Mouse (Mus musculus) lung, embryonic 14.5 days (tissue): ENCODE results near the gene Ndufb7. TPM values are rescaled to one million over a fixed set of nuclear protein-coding genes. Genes with fewer than 3 reads are reported as not detected.

ENCODE experiments used
- ATAC-seq: fragments of 200-750 bp; cut with Nextera tagmentation; 2 replicates; pipeline ENCODE4 v1.8.0; 2017; ENCODE audit warnings: mild to moderate bottlenecking, moderate TSS enrichment, moderate library complexity; ENCODE audit not compliant: insufficient read depth
- DNase-seq: peaks from one replicate; pipeline ENCODE4 v3.0.0-alpha.2; 2015
- H3K27ac ChIP-seq: fragments of 300-500 bp; sonication (generic); 2 replicates; pipeline ENCODE4 v1.5.1; 2014; ENCODE audit warnings: low read depth, mild to moderate bottlenecking, moderate library complexity
- H3K27me3 ChIP-seq: fragments of 300-500 bp; sonication (generic); 2 replicates; pipeline ENCODE4 v1.6.1; 2014; ENCODE audit warnings: low read length, control low read depth; ENCODE audit not compliant: insufficient read depth
- H3K36me3 ChIP-seq: fragments of 300-500 bp; sonication (generic); 2 replicates; pipeline ENCODE4 v1.6.1; 2014; ENCODE audit warnings: control low read depth; ENCODE audit not compliant: insufficient read depth
- H3K4me1 ChIP-seq: fragments of 300-500 bp; sonication (generic); 2 replicates; pipeline ENCODE4 v1.6.1; 2014; ENCODE audit warnings: antibody characterized with exemption, control low read depth; ENCODE audit not compliant: insufficient read depth
- H3K4me2 ChIP-seq: fragments of 300-500 bp; sonication (generic); 2 replicates; pipeline ENCODE4 v1.6.1; 2014; ENCODE audit warnings: mild to moderate bottlenecking
- H3K4me3 ChIP-seq: fragments of 300-500 bp; sonication (generic); 2 replicates; pipeline ENCODE4 v1.5.1; 2014; ENCODE audit warnings: low read depth, low read length
- H3K9ac ChIP-seq: fragments of 300-500 bp; sonication (generic); 2 replicates; pipeline ENCODE4 v1.6.1; 2014
- H3K9me3 ChIP-seq: fragments of 300-500 bp; sonication (generic); 2 replicates; pipeline ENCODE4 v1.6.1; 2016; ENCODE audit warnings: low read depth, low read length, control low read depth
- CTCF ChIP-seq: IDR thresholded peaks from 2 replicates; pipeline ENCODE4 v1.5.1; 2016; ENCODE audit warnings: antibody characterized with exemption, low read depth
- WGBS: fragments of 180-500 bp; shearing (Covaris S2); extraction: QIAGEN DNeasy Blood & Tissue Kit; methylation state at CpG from one replicate; pipeline ENCODE4 v1.1.7; 2014; 5-methylcytosine and 5-hydroxymethylcytosine counted together
- polyA plus RNA-seq: library from polyadenylated mRNA; unstranded; fragments of >200 nt; fragmentation: Nextera tagmentation; extraction: Ambion mirVana; gene quantifications from 2 replicates; pipeline ENCODE4 v1.2.1, GENCODE M21; 2014

Ndufb7 gene
- polyA plus RNA-seq, 1 experiment from 2014 or later: 362 TPM

DNA sequence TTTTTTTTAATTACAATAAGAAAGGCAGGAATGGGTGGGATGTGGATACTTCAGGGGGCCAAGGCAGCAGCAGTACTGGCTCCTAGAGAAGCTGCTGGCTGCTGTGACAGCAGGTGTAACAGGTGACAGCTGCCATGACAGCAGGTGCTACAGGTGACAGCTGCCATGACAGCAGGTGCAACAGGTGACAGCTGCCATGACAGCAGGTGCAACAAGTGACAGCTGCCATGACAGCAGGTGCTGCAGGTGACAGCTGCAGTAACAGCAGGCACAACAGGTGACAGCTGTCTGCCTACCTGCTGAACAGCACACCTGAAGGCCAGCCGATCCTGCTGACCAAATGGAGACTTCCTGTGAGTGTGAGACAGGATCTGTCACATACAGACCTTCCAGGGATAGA is 18.3 kb downstream of the Ndufb7 start:
- Histone ChIP-seq H3K9me3 (no peaks in the 10 kb centered on the region), H3K27ac (no peak overlapping the region), H3K4me2 (no peak overlapping the region), H3K4me1 (no peaks in the 10 kb centered on the region), H3K27me3 (no peaks in the 10 kb centered on the region), H3K4me3 (no peak overlapping the region), H3K9ac (no peak overlapping the region), H3K36me3 (peaks cover 29% of the 10 kb centered on the region)
- ATAC-seq (no peak), DNase-seq (no peak)
- no peak for TF ChIP-seq CTCF
- WGBS: 81% methylated on average over 1 of the region's 1 CpGs

DNA sequence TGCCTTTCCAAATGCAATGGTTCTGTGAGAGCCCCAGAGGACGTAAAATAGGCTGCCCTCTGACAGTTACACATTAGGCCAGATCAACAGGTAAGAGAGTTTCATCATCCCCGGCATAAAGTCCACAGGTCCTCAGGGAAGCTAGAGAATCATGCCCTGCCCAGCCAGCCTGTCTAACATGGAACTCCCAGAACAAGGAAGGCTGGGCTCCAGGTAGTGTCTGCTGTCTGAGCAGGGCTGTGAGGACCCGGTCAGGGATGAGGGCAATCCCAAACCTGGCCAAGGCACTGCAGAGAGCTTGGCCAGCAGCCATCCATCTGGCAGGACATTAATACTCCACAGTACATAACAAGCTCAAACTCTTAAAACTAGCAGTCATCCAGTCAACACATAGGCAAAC is 18.9 kb downstream of the Ndufb7 start:
- Histone ChIP-seq H3K27ac (no peak overlapping the region), H3K27me3 (no peaks in the 10 kb centered on the region), H3K4me2 (no peak overlapping the region), H3K4me1 (no peaks in the 10 kb centered on the region), H3K4me3 (no peak overlapping the region), H3K9ac (no peak overlapping the region), H3K36me3 (peaks cover 33% of the 10 kb centered on the region), H3K9me3 (no peaks in the 10 kb centered on the region)
- ATAC-seq (no peak), DNase-seq (no peak)
- TF ChIP-seq CTCF: no peak
- 73% methylated on average over 3 of the region's 3 CpGs for WGBS

- Histone ChIP-seq H3K4me2 (no peak overlapping the region), H3K36me3 (peaks cover 38% of the 10 kb centered on the region), H3K9me3 (no peaks in the 10 kb centered on the region), H3K9ac (no peak overlapping the region), H3K4me3 (no peak overlapping the region), H3K27me3 (no peaks in the 10 kb centered on the region), H3K4me1 (no peaks in the 10 kb centered on the region; the same call in 1 of the 2 replicates), H3K27ac (no peak overlapping the region)
- WGBS: 51% methylated on average over 6 of the region's 6 CpGs
- no peak for TF ChIP-seq CTCF
- DNase-seq (no peak), ATAC-seq (no peak)
Measured at GRCm38 (mm10) chr8:83587644-83588043, 21.2 kb downstream of the Ndufb7 start.

DNA sequence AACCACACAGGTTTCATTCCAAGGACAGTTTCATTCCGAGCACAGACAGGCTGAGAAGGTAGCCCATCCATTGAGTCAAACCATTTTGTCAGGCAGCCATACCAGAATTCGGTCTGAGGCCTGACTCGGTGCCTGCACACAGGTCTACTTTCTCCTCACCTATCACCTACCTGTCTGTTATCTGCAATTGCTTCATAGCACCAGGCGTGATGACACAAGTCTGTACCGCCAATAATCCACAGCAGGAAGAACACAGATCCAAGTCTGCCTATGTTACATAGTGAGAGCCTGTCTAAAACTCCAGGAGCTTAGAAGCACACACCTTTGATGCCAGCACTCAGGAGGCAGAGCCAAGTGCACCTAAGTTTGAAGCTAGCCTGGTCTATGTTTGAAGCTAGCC is 22.4 kb downstream of the Ndufb7 start:
- Histone ChIP-seq H3K4me2 (no peak overlapping the region), H3K4me3 (no peak overlapping the region), H3K27ac (no peak overlapping the region), H3K4me1 (no peaks in the 10 kb centered on the region; the same call in 1 of the 2 replicates), H3K9ac (no peak overlapping the region), H3K36me3 (peaks cover 31% of the 10 kb centered on the region), H3K9me3 (no peaks in the 10 kb centered on the region), H3K27me3 (no peaks in the 10 kb centered on the region)
- 91% methylated on average over 5 of the region's 5 CpGs for WGBS
- TF ChIP-seq CTCF: no peak
- ATAC-seq (no peak), DNase-seq (no peak)

DNA sequence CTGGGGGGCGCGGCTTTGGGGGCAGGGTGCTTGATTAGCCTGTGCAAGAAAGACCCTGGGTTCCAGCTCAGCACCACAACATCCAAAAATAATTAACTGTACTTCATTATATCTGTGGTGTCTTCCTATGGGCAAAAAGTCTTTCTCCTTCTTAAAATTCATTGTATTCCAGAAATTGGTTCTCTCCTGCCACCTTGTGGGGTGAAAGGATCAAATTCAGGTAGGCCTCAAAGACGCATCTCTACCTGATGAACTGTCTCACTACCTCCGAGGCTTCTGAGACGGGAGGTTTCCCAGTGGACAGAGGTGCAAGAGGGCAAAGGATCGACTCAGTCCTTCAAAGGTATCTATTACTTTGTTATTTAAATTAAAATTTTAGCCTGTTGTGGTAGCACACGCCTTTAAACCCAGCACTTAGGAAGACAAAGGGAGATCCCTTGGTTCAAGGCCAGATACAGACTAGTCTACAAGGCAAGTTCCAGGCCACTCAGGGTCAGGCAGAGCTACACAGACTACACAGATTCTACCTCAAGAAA is 24.1 kb downstream of the Ndufb7 start:
- 74% methylated on average over 7 of the region's 7 CpGs for WGBS
- Histone ChIP-seq H3K27me3 (no peaks in the 10 kb centered on the region), H3K9ac (no peak overlapping the region), H3K4me2 (no peak overlapping the region), H3K27ac (no peak overlapping the region), H3K4me1 (no peaks in the 10 kb centered on the region; the same call in 1 of the 2 replicates), H3K4me3 (no peak overlapping the region), H3K36me3 (peaks cover 19% of the 10 kb centered on the region), H3K9me3 (no peaks in the 10 kb centered on the region)
- ATAC-seq (no peak), DNase-seq (no peak)
- TF ChIP-seq CTCF: peak; percentile 26; the same call in 1 of the 2 replicates

DNA sequence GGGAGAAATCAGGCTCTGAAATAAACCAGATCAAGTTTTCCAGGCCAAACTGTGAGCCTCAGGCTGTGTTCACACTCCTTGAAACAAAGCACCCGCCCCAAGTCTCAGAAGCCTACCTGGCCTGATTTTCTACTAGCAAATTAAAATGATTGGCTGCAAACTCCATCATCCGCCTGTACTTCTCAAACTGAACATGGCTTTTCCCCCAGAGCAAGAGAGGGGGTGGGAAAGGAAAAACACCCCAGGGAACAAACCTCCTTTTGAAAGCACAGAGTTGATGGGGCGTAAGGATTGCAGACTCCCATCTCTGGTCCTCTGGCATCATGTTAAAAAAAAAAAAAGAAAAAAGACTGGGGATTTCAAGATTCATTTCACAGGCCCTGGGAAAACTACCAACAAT is 26.2 kb downstream of the Ndufb7 start:
- peaks cover 18% of the 10 kb centered on the region for H3K36me3 ChIP-seq
- peak overlapping the region; percentile 73; the same call in 1 of the 2 replicates for H3K9ac ChIP-seq
- no peak for DNase-seq
- ATAC-seq: no peak
- H3K9me3 ChIP-seq: no peaks in the 10 kb centered on the region
- peak overlapping the region; percentile 70 for H3K4me3 ChIP-seq
- peak overlapping the region; percentile 88 for H3K4me2 ChIP-seq
- H3K27ac ChIP-seq: no peak overlapping the region
- 51% methylated on average over 3 of the region's 3 CpGs for WGBS
- no peaks in the 10 kb centered on the region; the same call in 1 of the 2 replicates for H3K4me1 ChIP-seq
- no peak for TF ChIP-seq CTCF
- no peaks in the 10 kb centered on the region for H3K27me3 ChIP-seq

DNA sequence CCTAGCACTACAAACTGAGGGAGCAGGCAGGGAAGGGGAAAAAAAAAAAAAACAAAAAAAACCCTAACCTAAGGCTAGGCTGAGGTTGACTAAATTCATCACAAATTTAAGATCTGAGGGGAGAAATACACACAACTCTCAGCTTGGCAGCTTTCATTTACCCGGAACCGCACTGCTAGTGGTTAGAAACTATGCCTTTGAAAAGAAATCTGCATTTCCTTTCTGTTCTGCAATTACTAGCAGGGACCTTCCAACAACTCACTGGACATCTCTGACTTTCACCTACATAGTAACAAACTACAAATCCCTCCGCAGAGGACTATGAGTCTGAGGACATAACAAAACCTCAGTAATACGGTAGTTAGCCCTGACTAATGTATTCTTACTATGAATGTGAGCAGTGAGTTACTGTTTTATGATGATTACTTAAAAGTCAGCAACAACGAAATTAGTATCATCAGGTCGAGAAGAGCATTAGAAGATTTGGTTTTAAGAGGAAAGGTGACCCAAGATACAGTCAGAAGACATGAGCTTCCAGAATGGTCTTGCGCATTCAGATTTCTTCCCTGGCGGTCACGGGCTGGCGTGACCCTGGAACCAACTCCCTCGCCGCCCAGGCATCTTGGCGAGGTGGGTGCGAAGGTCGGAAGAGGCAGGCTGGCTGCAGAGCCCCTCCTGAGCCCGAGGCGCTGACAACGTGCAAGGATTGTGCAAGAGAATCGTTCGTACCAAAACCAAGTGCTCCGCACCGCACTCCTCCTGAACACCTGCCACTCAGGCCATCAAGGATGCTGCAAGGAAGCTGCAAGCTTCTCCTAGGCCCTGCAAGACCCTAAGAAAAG is 27.1 kb downstream of the Ndufb7 start:
- WGBS: 4% methylated on average over 22 of the region's 22 CpGs
- peak; percentile 28 for DNase-seq

More for the DNA sequence above, 27.1 kb downstream of the Ndufb7 start:
- H3K27me3 ChIP-seq: no peaks in the 10 kb centered on the region
- H3K4me3 ChIP-seq: peak overlapping the region; percentile 70
- H3K9ac ChIP-seq: peak overlapping the region; percentile 73
- no peak for ATAC-seq
- H3K27ac ChIP-seq: peak overlapping the region; percentile 76
- peak overlapping the region; percentile 88 for H3K4me2 ChIP-seq
- H3K9me3 ChIP-seq: no peaks in the 10 kb centered on the region
- H3K4me1 ChIP-seq: no peaks in the 10 kb centered on the region; the same call in 1 of the 2 replicates
- peaks cover 12% of the 10 kb centered on the region for H3K36me3 ChIP-seq
- TF ChIP-seq CTCF: no peak
